Mouse (Mus musculus) lung, postnatal 0 days (tissue): ENCODE results near the gene Ptpn1. TPM values are rescaled to one million over a fixed set of nuclear protein-coding genes. Genes with fewer than 3 reads are reported as not detected.

Experiments used
- ATAC-seq: fragments of 200-750 bp; cut with Nextera tagmentation; 2 replicates; pipeline ENCODE4 v1.8.0; 2017; ENCODE audit warnings: moderate library complexity
- DNase-seq: peaks from one replicate; pipeline ENCODE4 v3.0.0-alpha.2; 2016; ENCODE audit warnings: low spot score
- H3K27ac ChIP-seq: fragments of 300-500 bp; sonication (generic); 2 replicates; pipeline ENCODE4 v1.5.1; 2014; ENCODE audit warnings: antibody characterized with exemption, mild to moderate bottlenecking, low read length, mixed read lengths
- H3K27me3 ChIP-seq: fragments of 300-500 bp; sonication (generic); replicated peaks from 2 replicates; pipeline ENCODE4 v1.6.1; 2014; ENCODE audit warnings: low read length, mixed read lengths; ENCODE audit not compliant: insufficient read depth
- H3K36me3 ChIP-seq: fragments of 300-500 bp; sonication (generic); 2 replicates; pipeline ENCODE4 v1.6.1; 2014; ENCODE audit warnings: low read length, mixed read lengths; ENCODE audit not compliant: insufficient read depth
- H3K4me1 ChIP-seq: fragments of 300-500 bp; sonication (generic); 2 replicates; pipeline ENCODE4 v1.6.1; 2014; ENCODE audit warnings: antibody characterized with exemption, low read depth, low read length, mixed read lengths; ENCODE audit not compliant: insufficient read depth
- H3K4me2 ChIP-seq: fragments of 300-500 bp; sonication (generic); replicated peaks from 2 replicates; pipeline ENCODE4 v1.6.1; 2014; ENCODE audit warnings: low read depth, mild to moderate bottlenecking, low read length, moderate library complexity, mixed read lengths
- H3K4me3 ChIP-seq: fragments of 300-500 bp; sonication (generic); 2 replicates; pipeline ENCODE4 v1.5.1; 2014; ENCODE audit warnings: low read depth, low read length
- H3K9ac ChIP-seq: fragments of 300-500 bp; sonication (generic); replicated peaks from 2 replicates; pipeline ENCODE4 v1.6.1; 2014; ENCODE audit warnings: low read depth, mild to moderate bottlenecking
- H3K9me3 ChIP-seq: fragments of 300-500 bp; sonication (generic); 2 replicates; pipeline ENCODE4 v1.6.1; 2016; ENCODE audit warnings: low read length, mixed read lengths
- CTCF ChIP-seq: IDR thresholded peaks from 2 replicates; pipeline ENCODE4 v1.5.1; 2016; ENCODE audit warnings: antibody characterized with exemption, mild to moderate bottlenecking
- EP300 ChIP-seq: IDR thresholded peaks from 2 replicates; pipeline ENCODE4 v1.6.1; 2016; ENCODE audit warnings: antibody characterized with exemption, mild to moderate bottlenecking, control low read depth
- WGBS: fragments of 180-500 bp; shearing (Covaris S2); extraction: QIAGEN DNeasy Blood & Tissue Kit; methylation state at CpG from one replicate; pipeline ENCODE4 v1.1.7; 2014; 5-methylcytosine and 5-hydroxymethylcytosine counted together
- polyA plus RNA-seq: library from polyadenylated mRNA; unstranded; fragments of >200 nt; fragmentation: Nextera tagmentation; extraction: Ambion mirVana; gene quantifications from 2 replicates; pipeline ENCODE4 v1.2.1, GENCODE M21; 2015

Ptpn1 gene
- polyA plus RNA-seq, 1 experiment from 2014 or later: 81.2 TPM

DNA sequence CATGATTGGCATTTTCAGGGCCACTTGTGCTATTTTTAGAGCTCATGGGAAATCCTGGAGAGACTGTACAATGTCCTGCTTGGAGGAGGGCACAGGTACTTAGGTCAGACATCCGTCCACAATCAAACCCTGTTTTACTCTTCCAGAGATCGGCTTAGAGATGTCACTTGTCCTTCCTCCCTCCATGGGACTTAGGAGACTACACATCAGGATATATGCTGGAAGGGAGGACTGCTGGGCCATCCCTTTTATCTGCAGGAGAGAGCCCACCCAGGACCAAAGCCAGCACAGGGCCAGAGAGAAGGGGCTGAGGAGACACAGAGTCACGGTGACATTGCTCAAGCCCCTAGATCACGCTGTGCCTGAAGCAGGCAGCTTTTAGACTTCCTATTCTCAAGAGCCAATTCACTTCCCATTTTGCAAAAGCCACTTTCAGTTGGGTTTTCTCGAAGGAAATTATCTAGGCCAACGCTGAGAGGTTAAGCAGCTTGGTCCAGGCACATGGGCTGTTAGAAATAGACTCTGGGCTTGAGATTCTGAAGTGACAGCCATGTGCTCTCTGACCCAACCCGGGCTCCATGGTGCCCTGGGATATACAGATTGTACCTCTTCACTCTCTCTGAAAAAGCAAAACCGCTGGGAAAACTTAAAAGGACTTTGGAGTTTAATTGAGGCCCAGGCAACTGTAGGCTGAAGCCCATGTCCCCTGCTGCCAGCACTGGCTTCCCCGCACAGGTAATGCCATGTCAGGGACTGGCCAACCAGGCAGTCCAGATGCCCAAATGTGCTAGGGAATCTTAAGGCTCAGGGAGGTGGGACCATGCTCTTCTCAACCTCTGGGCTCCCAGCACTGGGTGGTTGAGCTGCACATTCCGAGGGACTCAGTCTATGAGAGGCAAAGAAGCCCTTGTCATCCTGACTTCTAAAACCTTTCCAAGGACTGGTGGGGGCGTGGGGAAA, 5.7 kb upstream of the Ptpn1 start:
- no peak overlapping the region for H3K4me2 ChIP-seq
- no peak for ATAC-seq
- peak overlapping the region; percentile 89 for H3K27ac ChIP-seq
- 61% methylated on average over 11 of the region's 11 CpGs for WGBS
- H3K9ac ChIP-seq: no peak overlapping the region
- no peaks in the 10 kb centered on the region for H3K9me3 ChIP-seq
- H3K4me3 ChIP-seq: no peak overlapping the region
- TF ChIP-seq CTCF (no peak), EP300 (no peak)
- peaks cover 3% of the 10 kb centered on the region; the same call in 1 of the 2 replicates for H3K4me1 ChIP-seq
- DNase-seq: no peak
- H3K36me3 ChIP-seq: no peaks in the 10 kb centered on the region
- no peaks in the 10 kb centered on the region for H3K27me3 ChIP-seq

DNA sequence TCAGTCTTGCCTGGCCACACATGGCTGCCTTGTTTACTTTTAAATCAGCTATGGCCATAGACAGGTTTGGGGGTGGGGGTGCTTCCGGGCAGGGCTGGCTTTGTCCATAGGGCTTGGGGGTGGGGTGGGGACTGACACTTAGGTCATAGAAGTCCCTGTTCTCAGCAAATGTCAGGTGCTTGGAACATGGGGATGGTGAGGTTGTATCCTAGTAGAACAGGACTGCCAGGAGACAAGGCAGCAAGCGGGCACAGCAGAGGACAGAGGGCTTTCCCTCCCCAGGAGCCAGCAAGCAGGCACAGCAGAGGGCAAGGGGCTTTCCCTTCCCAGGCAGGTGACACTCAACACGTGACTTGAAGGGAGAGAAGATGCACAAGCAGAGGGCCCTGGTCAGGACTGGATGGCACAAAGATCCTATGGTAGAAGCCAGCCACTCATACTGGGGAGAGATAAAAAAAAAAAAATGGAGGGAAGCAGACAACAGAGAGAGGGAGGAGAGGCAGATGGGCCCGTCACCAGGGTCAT, 3.8 kb upstream of the Ptpn1 start:
- H3K4me1 ChIP-seq: peaks cover 4% of the 10 kb centered on the region; the same call in 1 of the 2 replicates
- no peak overlapping the region for H3K4me2 ChIP-seq
- H3K27me3 ChIP-seq: no peaks in the 10 kb centered on the region
- no peak overlapping the region for H3K9ac ChIP-seq
- 57% methylated on average over 4 of the region's 4 CpGs for WGBS
- no peak for DNase-seq
- no peak overlapping the region for H3K4me3 ChIP-seq
- H3K9me3 ChIP-seq: no peaks in the 10 kb centered on the region
- no peaks in the 10 kb centered on the region for H3K36me3 ChIP-seq
- 0 out of 2 replicates have a peak overlapping the region, but pooled peaks have one; percentile 40 for H3K27ac ChIP-seq
- TF ChIP-seq CTCF (no peak), EP300 (no peak)
- no peak for ATAC-seq

DNA sequence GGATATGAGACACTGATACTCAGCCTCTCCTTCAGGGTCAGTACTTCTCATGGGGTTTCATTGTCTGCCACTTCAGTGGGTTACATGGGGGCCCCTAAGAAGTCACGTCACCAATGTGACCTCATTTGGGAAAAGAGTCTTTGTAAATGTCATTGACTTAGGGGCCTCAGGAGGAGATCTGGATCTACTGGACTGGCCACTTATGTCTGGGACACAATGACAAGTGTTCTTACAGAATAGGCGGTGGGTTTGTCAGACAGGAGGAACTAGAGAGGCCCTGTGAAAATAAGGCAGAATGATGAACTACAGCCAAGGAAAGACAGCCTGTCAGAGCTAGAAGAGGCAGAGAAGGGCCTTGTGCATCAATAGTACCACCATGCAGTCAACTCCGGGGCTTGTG, 2.9 kb upstream of the Ptpn1 start:
- ATAC-seq: no peak
- DNase-seq: peak; percentile 63
- peak overlapping the region; percentile 15; the same call in 1 of the 2 replicates for H3K27ac ChIP-seq
- TF ChIP-seq EP300: 0 out of 2 replicates have a peak, but pooled peaks have one; percentile 23
- no peak for TF ChIP-seq CTCF
- no peak overlapping the region for H3K9ac ChIP-seq
- peaks cover 9% of the 10 kb centered on the region; the same call in 1 of the 2 replicates for H3K4me1 ChIP-seq
- no peak overlapping the region for H3K4me3 ChIP-seq
- no peaks in the 10 kb centered on the region for H3K27me3 ChIP-seq
- no peak overlapping the region for H3K4me2 ChIP-seq
- 47% methylated on average over 3 of the region's 3 CpGs for WGBS
- H3K9me3 ChIP-seq: no peaks in the 10 kb centered on the region
- H3K36me3 ChIP-seq: no peaks in the 10 kb centered on the region

DNA sequence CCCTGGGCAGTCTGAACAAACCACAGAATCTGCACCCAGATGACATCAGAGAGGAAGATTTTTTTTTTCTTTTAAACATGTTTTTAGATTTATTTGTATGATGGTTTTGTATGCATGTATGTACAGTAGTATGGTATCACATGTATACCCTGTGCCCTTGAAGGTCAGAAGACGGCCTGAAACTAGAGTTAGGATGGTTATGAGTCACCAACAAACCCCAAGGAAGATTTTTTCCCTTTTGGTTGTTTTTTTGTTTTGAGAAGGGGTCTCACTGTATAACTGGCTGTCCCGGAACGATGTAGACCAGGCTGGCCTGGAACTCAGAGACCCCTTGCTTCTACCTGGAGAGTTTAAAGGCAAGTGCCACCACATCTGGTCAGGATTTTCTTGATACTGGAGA, 882 bp upstream of the Ptpn1 start:
- Histone ChIP-seq H3K9ac (no peak overlapping the region), H3K4me3 (no peak overlapping the region), H3K27me3 (no peaks in the 10 kb centered on the region), H3K4me1 (peaks cover 10% of the 10 kb centered on the region; the same call in 1 of the 2 replicates), H3K27ac (peak overlapping the region; percentile 85; the same call in 1 of the 2 replicates), H3K36me3 (0 out of 2 replicates have a peak, but pooled peaks cover 4% of the 10 kb centered on the region), H3K4me2 (peak overlapping the region; percentile 85; the same call in 1 of the 2 replicates), H3K9me3 (no peaks in the 10 kb centered on the region)
- TF ChIP-seq EP300: no peak
- no peak for TF ChIP-seq CTCF
- 97% methylated on average over 3 of the region's 3 CpGs for WGBS
- DNase-seq (no peak), ATAC-seq (no peak)

DNA sequence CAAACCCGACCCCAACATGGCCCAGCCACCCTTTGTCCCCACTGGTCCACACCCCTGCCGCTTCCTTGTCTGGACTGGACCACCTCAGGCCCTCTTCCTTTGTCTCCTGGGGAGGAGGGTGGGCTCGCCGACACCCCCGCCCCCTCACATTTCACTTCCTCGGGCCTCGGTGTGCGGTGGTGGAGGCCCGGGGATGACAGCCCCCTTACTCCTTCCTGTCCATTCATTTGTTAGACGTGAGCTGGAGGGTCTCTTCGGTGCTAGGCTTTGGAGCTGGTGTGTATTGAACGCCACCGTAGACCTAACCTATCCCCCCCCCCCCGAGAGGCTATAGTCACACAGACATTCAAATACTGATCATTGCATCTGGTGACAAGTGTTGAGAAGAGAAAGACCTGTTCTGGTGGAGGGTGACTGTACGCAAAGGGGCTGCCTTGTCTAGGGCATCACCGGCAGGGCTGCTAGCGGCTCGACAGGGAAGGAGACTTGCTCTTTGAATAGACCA, 922 bp downstream of the Ptpn1 start:
- peak overlapping the region; percentile 85 for H3K27ac ChIP-seq
- H3K4me3 ChIP-seq: peak overlapping the region; percentile 77
- peak; percentile 52 for DNase-seq

DNA sequence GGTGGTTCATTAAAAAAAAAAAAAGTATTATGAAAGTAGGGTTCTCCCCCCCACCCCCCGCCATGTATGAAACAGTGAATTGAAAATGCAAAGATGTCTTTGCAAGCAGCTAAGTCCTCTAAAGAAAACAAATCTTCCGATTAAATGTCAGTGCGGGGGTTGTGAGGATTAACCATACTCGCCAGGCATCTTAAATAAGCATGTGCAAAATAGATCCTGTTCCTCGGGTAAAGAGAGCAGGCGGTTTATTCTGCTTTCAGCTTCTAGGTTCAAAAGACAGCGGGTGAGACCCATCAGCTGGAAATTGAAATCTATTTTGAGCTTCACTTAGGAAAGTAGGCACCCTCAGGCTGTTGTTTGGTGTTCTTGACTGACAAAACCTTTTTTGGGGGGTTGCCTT, 1.5 kb downstream of the Ptpn1 start:
- no peak for TF ChIP-seq EP300
- TF ChIP-seq CTCF: no peak
- H3K4me1 ChIP-seq: peaks cover 10% of the 10 kb centered on the region; the same call in 1 of the 2 replicates
- no peaks in the 10 kb centered on the region for H3K9me3 ChIP-seq
- peak overlapping the region; percentile 85 for H3K4me2 ChIP-seq
- ATAC-seq (no peak), DNase-seq (no peak)
- peak overlapping the region; percentile 93 for H3K9ac ChIP-seq
- no peak overlapping the region for H3K27ac ChIP-seq
- 0 out of 2 replicates have a peak, but pooled peaks cover 4% of the 10 kb centered on the region for H3K36me3 ChIP-seq
- H3K27me3 ChIP-seq: no peaks in the 10 kb centered on the region
- 40% methylated on average over 7 of the region's 7 CpGs for WGBS
- H3K4me3 ChIP-seq: peak overlapping the region; percentile 77

More for the DNA sequence above, 922 bp downstream of the Ptpn1 start:
- Histone ChIP-seq H3K36me3 (0 out of 2 replicates have a peak, but pooled peaks cover 4% of the 10 kb centered on the region), H3K27me3 (no peaks in the 10 kb centered on the region), H3K9me3 (no peaks in the 10 kb centered on the region), H3K4me1 (peaks cover 10% of the 10 kb centered on the region; the same call in 1 of the 2 replicates), H3K9ac (peak overlapping the region; percentile 93), H3K4me2 (peak overlapping the region; percentile 85)
- TF ChIP-seq CTCF: no peak
- TF ChIP-seq EP300: no peak
- 1% methylated on average over 18 of the region's 18 CpGs for WGBS
- ATAC-seq: peak; percentile 33
